Mouse (Mus musculus): ENCODE measurements around the gene Ptprs.

GRCm38 (mm10) chr17:56494480-56494879 lies 18.2 kb upstream of the Ptprs start:
- TF ChIP-seq CTCF (IDR thresholded peaks at IDR 0.05; ENCODE audit: control insufficient read depth, insufficient read depth, insufficient read length) (no peak), MAX (IDR thresholded peaks at IDR 0.05) (no peak), MYOG (IDR thresholded peaks at IDR 0.05; ENCODE audit: control insufficient read depth, extremely low read depth, insufficient read length) (no peak), CEBPB (IDR thresholded peaks at IDR 0.05; ENCODE audit: low read depth) (no peak), USF1 (IDR thresholded peaks at IDR 0.05; ENCODE audit: low read depth) (no peak)

Measured in C2C12 (cell line).